Mouse (Mus musculus) megakaryocyte, embryonic 14.5 days (primary cell): ENCODE data around the gene Auts2.

Source experiments
- FLI1 ChIP-seq: IDR thresholded peaks from 2 replicates; pipeline ENCODE4 v1.6.1; 2012; ENCODE audit warnings: low read length, inconsistent platforms, mixed read lengths
- GATA1 ChIP-seq: IDR thresholded peaks from 3 replicates; pipeline ENCODE4 v1.6.1; 2012; ENCODE audit warnings: mixed read lengths, low read length, inconsistent platforms, borderline replicate concordance

GRCm38 (mm10) chr5:132323608-132324007, 219.5 kb downstream of the Auts2 start:
- TF ChIP-seq GATA1 (no peak), FLI1 (no peak)
